Mouse (Mus musculus) heart, postnatal 10 days (tissue): ENCODE measurements around the gene Trpm6. TPM values are rescaled to one million over a fixed set of nuclear protein-coding genes. Genes with fewer than 3 reads are reported as not detected.

Source experiments
- DNase-seq, 2 experiments: peaks; one replicate each; pipeline ENCODE4 v3.0.0; 2021
- intact Hi-C: fragments of 180-260 bp; cut with DNase I; formaldehyde crosslinking; loops from one replicate; pipeline ENCODE4 v1.15.1; 2025
- total RNA-seq, 2 experiments: library from RNA; stranded (reverse); gene quantifications; 2 replicates each; pipeline ENCODE4 v1.2.3; 2021

Gene Trpm6
- total RNA-seq, 2 experiments from 2014 or later: 0.12 TPM

- no peak for DNase-seq
- intact Hi-C loops: no loop called here
Measured at GRCm38 (mm10) chr19:18887646-18888407, 138.0 kb downstream of the Trpm6 start.

DNA sequence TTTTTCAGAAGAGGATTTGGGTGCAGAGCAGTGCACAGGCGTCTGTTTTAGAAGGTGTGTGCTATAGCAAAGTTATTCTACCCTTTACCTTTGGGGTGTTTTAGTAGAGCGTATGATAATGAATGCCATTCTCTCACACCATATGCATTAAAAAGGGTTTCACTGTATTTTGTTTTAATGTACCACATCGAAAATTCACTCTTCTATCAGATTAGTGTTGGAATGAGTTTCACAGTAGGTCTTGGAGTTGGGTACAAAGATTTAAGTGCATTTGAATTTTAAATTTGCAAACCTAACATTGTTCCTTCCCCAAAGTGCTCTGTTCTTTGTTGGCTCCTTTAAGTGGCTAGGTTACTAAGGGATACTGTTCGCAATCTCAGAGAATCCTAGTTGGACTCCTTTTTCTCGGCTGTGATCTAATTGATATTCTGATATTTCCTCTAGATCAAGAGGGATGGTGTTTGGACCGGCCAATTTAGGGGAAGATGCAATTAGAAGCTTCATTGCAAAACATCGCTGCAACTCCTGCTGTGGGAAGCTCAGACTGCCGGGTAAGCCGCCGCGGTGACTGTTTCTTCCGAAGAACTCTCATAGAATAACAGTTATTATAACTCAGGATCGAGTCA is 138.8 kb downstream of the Trpm6 start:
- no peak for DNase-seq
- intact Hi-C loops: no loop called here

- peak; percentile 1 to 19 for DNase-seq
- intact Hi-C loops: no loop called here
Measured at GRCm38 (mm10) chr19:18889117-18889627, 139.4 kb downstream of the Trpm6 start.

- no peak for DNase-seq
- intact Hi-C loops: no loop called here
Measured at GRCm38 (mm10) chr19:18889632-18890031, 139.8 kb downstream of the Trpm6 start.

DNA sequence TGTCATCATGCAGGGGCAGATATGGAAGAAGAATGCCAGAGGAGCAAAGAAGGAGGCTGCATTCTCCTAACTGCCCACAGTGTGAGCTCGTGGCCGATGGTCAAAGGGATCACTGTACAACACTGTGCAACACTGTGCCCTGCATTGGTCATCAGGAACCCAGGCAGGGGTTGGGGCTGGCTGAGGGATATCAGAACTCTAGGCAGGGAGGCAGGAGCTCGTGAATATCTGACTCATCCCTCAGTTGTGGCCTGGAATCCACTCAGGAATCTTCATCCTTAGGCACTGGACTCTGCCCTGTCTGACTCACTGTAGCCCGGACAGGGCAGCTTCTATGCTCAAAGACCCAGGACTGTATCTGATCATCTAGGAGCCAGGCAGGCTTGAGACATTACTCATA is 140.4 kb downstream of the Trpm6 start:
- intact Hi-C loops: no loop called here
- no peak for DNase-seq

DNA sequence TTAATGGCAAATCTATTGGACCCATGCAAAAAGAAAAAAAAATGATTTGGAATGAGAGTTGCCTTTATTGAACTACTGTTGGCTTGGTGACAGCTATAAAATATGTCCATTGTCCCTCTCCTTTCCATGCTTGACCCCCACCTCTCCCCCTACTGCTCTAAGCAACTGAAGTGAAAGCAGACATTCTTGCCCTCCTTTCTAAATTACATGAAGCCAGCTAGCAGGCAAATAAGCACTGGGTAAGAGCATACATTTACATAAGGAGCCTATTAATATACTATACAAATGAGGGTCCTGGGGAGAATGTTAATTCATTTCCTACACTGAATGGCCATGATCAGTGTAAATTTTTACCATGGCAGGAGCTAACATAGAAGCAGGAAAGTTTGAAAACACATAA is 148.5 kb downstream of the Trpm6 start:
- intact Hi-C loops: no loop called here
- DNase-seq: no peak

GRCm38 (mm10) chr19:18902041-18902693 is 152.4 kb downstream of the Trpm6 start:
- intact Hi-C loops: no loop called here

GRCm38 (mm10) chr19:18902694-18903067 is 152.9 kb downstream of the Trpm6 start:
- DNase-seq: no peak
- intact Hi-C loops: no loop called here

More at GRCm38 (mm10) chr19:18902041-18902693, 152.4 kb downstream of the Trpm6 start:
- DNase-seq: no peak

DNA sequence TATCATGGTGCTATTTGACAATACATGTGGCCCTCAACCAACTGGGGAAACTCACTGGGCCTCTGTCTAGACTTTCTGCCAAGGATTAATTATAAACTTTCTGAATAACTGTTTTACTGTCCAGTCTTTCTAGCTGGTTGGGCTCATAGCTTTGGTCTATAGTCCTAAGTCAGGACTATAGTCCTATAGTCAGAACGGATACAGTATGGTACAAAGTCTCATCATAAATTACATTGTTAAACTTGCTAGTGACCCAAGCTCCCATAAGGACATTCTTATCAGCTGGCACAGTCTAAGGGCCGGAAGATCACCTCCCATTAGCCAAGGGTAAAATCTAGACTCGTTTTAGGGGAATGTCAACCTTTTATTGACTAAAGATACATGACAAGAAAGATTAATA is 155.7 kb downstream of the Trpm6 start:
- intact Hi-C loops: no loop called here
- DNase-seq: no peak

GRCm38 (mm10) chr19:18909641-18910040 is 159.9 kb downstream of the Trpm6 start:
- no peak for DNase-seq
- intact Hi-C loops: no loop called here

GRCm38 (mm10) chr19:18911755-18912340 is 162.1 kb downstream of the Trpm6 start:
- intact Hi-C loops: no loop called here
- no peak for DNase-seq

GRCm38 (mm10) chr19:18941391-18941790 is 191.6 kb downstream of the Trpm6 start:
- intact Hi-C loops: no loop called here

More at GRCm38 (mm10) chr19:18941391-18941790, 191.6 kb downstream of the Trpm6 start:
- DNase-seq: no peak

Other genes with a start within 250 kb of the Trpm6 start
- gene Ostf1, start 118.2 kb upstream of the Trpm6 start, total RNA-seq: 10 to 100 TPM; 60.3 to 64.1 TPM
- 1 to 10 TPM; 3.3 TPM for gene Nmrk1, start 118.0 kb upstream of the Trpm6 start, total RNA-seq
- 10 to 100 TPM; 21.1 to 23.2 TPM for gene Carnmt1, start 79.2 kb upstream of the Trpm6 start, total RNA-seq
- gene D030056L22Rik, start 36.8 kb upstream of the Trpm6 start, total RNA-seq: 10 to 100 TPM in 1 of 2 experiments, 1 to 10 TPM in 1; 9.1 to 13.5 TPM